Mouse (Mus musculus) erythroblast, embryonic 14.5 days (primary cell): ENCODE data around the gene Rpap3.

Source experiments
- GATA1 ChIP-seq: IDR thresholded peaks from 2 replicates; pipeline ENCODE4 v1.6.1; 2012; ENCODE audit warnings: low read length, inconsistent platforms, mixed read lengths
- TAL1 ChIP-seq: IDR thresholded peaks from 3 replicates; pipeline ENCODE4 v1.6.1; 2012; ENCODE audit warnings: low read length, inconsistent platforms, mixed read lengths

DNA sequence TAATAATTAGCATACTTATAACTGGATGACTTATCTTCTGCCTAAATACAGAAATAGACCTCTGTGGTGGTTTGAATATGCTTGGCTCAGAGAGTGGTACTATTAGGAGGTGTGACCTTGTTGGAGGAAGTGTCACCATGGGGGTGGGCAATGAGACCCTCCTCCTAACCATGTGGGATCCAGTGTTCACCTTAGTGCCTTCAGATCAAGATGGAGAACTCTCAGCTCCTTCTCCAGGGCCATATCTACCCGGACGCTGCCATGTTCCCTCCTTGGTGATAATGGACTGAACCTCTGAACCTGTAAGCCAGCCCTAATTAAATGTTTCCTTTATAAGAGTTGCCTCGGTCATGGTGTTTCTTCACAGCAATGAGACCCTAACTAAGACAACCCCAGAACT, 28.3 kb downstream of the Rpap3 start:
- TF ChIP-seq GATA1 = no peak
- no peak for TF ChIP-seq TAL1
